Comparison of ENCODE assay signal across 8 mouse cellular contexts in the genomic region with DNA sequence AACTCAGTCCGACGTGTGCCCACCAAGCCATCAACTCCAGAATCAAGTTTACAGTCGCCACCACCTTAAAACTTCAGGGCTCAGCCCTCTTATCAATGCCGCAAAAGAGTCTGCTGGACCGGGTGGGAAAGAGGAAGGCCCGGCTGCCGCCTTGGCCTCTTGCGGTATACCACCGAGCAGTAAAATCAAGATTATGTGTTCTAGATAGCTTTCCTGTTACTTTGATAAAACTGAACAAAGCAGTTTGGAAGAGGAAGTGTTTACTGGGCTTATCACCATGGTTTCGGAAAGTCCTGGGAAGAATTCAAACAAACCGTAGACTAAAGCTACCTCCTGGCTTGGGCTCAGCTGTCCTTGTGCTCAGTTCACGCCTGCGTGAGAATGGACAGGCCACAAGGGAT. TPM values are rescaled to one million over a fixed set of nuclear protein-coding genes. Genes with fewer than 3 reads are reported as not detected.
DNase-seq lines count a peak whose midpoint lies in the region; ATAC-seq and TF ChIP-seq lines count a peak whose summit lies in the region.

No protein-coding gene starts in this region.

- H3K36me3 ChIP-seq in testis, adult 2 months (ENCODE audit: control insufficient read depth, insufficient read depth, low read length), result no peaks in the 10 kb centered on the region
- H3K36me3 ChIP-seq in intestine, embryonic 15.5 days, result no peaks in the 10 kb centered on the region
- no peaks in the 10 kb centered on the region for H3K36me3 ChIP-seq in midbrain, embryonic 16.5 days (ENCODE audit: control insufficient read depth, insufficient read depth, low read length)

- H3K27ac ChIP-seq in testis, adult 2 months (ENCODE audit: control insufficient read depth, insufficient read depth, low read depth, low read length), result peak overlapping the region; percentile 68
- peak overlapping the region; percentile 83 for H3K27ac ChIP-seq in intestine, embryonic 15.5 days
- H3K27ac ChIP-seq in midbrain, embryonic 16.5 days (ENCODE audit: low read length), result peak overlapping the region; percentile 67

- TF ChIP-seq POLR2A in testis, adult 2 months (IDR thresholded peaks at IDR 0.05; ENCODE audit: control insufficient read depth, low read depth, low read length), result no peak

- H3K4me2 ChIP-seq in intestine, embryonic 15.5 days (replicated peaks), result peak overlapping the region; percentile 66
- H3K4me2 ChIP-seq in midbrain, embryonic 16.5 days (ENCODE audit: low read length), result peak overlapping the region; percentile 68

- no peak for TF ChIP-seq CTCF in testis, adult 2 months (IDR thresholded peaks at IDR 0.05; ENCODE audit: control insufficient read depth, insufficient read depth, insufficient replicate concordance, low read depth, low read length)

- no peaks in the 10 kb centered on the region for H3K9me3 ChIP-seq in intestine, embryonic 15.5 days
- H3K9me3 ChIP-seq in midbrain, embryonic 16.5 days (replicated peaks; ENCODE audit: control insufficient read depth, low read length, poor library complexity, severe bottlenecking), result no peaks in the 10 kb centered on the region

- H3K4me1 ChIP-seq in testis, adult 2 months (ENCODE audit: control insufficient read depth, insufficient read depth, low read length), result peaks cover 6% of the 10 kb centered on the region
- H3K4me1 ChIP-seq in intestine, embryonic 15.5 days (replicated peaks), result peaks cover 19% of the 10 kb centered on the region
- H3K4me1 ChIP-seq in midbrain, embryonic 16.5 days (ENCODE audit: control insufficient read depth, insufficient read depth, low read length), result peaks cover 24% of the 10 kb centered on the region

- ATAC-seq in intestine, embryonic 15.5 days, result no peak
- ATAC-seq in midbrain, embryonic 16.5 days, result no peak

- 1% methylated on average over 13 of the region's 13 CpGs for WGBS in intestine, embryonic 15.5 days
- 1% methylated on average over 13 of the region's 13 CpGs for WGBS in midbrain, embryonic 16.5 days

- peak; percentile 49 for DNase-seq in adrenal gland, postnatal 14 days
- no peak for DNase-seq in adrenal gland, adult 2 months
- DNase-seq in testis, postnatal 10 days (ENCODE audit: low spot score), result no peak
- DNase-seq in layer of hippocampus, postnatal 14 days (ENCODE audit: low spot score in 2 of 2), result no peak
- no peak for DNase-seq in gastrocnemius, adult 8-10 months (ENCODE audit: low spot score in 2 of 2)

- H3K9ac ChIP-seq in intestine, embryonic 15.5 days, result peak overlapping the region; percentile 63
- H3K9ac ChIP-seq in midbrain, embryonic 16.5 days (ENCODE audit: low read depth, low read length), result peak overlapping the region; percentile 60

- peak overlapping the region; percentile 96 for H3K4me3 ChIP-seq in testis, adult 2 months (ENCODE audit: control insufficient read depth, low read depth, low read length)
- peak overlapping the region; percentile 57 for H3K4me3 ChIP-seq in intestine, embryonic 15.5 days (replicated peaks)
- peak overlapping the region; percentile 59 for H3K4me3 ChIP-seq in midbrain, embryonic 16.5 days (ENCODE audit: low read depth, low read length)

- H3K27me3 ChIP-seq in testis, adult 2 months (ENCODE audit: control insufficient read depth, insufficient read depth, low read length), result no peaks in the 10 kb centered on the region
- H3K27me3 ChIP-seq in intestine, embryonic 15.5 days (replicated peaks), result no peaks in the 10 kb centered on the region
- H3K27me3 ChIP-seq in midbrain, embryonic 16.5 days (ENCODE audit: control insufficient read depth, insufficient read depth, low read depth, low read length), result no peaks in the 10 kb centered on the region

RNA-seq across cellular contexts. Expression of a gene that starts 0.8 kb away (rescaled TPM):
- 12.0 and 13.6 TPM in 2 replicates for total RNA-seq in adrenal gland, postnatal 14 days (2021)
- 10 to 100 TPM in 1 of 2 experiments, 1 to 10 TPM in 1; 8.9 to 12.0 TPM for total RNA-seq in adrenal gland, adult 2 months (2021)
- polyA plus RNA-seq in adrenal gland, adult 2 months (2012; rRNA removed), result 13.1 and 21.3 TPM in 2 replicates
- polyA plus RNA-seq in testis, adult 2 months (2012; rRNA removed), result 36.2 and 41.6 TPM in 2 replicates
- polyA plus RNA-seq in intestine, embryonic 15.5 days (2015; fragmentation: Nextera tagmentation; extraction: Ambion mirVana), result 15.8 and 16.5 TPM in 2 replicates
- 44.5 and 48.7 TPM in 2 replicates for polyA plus RNA-seq in midbrain, embryonic 16.5 days (2015; fragmentation: Nextera tagmentation; extraction: Ambion mirVana)
- 10 to 100 TPM; 12.1 to 12.7 TPM for total RNA-seq in layer of hippocampus, postnatal 14 days (2021)
- 1 to 10 TPM; 2.2 to 2.7 (median 2.5) TPM for total RNA-seq in gastrocnemius, adult 8-10 months (2022)

RNA-seq across cellular contexts. Expression of a gene that starts 5.4 kb away (rescaled TPM):
- 15.0 and 18.2 TPM in 2 replicates for total RNA-seq in adrenal gland, postnatal 14 days (2021)
- total RNA-seq in adrenal gland, adult 2 months (2021), result 10 to 100 TPM; 13.0 to 16.3 TPM
- polyA plus RNA-seq in adrenal gland, adult 2 months (2012; rRNA removed), result 2.9 and 3.1 TPM in 2 replicates
- 6.3 and 6.8 TPM in 2 replicates for polyA plus RNA-seq in testis, adult 2 months (2012; rRNA removed)
- 34.8 and 35.9 TPM in 2 replicates for polyA plus RNA-seq in intestine, embryonic 15.5 days (2015; fragmentation: Nextera tagmentation; extraction: Ambion mirVana)
- polyA plus RNA-seq in midbrain, embryonic 16.5 days (2015; fragmentation: Nextera tagmentation; extraction: Ambion mirVana), result 31.7 and 33.2 TPM in 2 replicates
- total RNA-seq in layer of hippocampus, postnatal 14 days (2021), result 10 to 100 TPM; 11.9 to 14.8 TPM
- 1 to 10 TPM; 3.7 to 6.7 (median 4.0) TPM for total RNA-seq in gastrocnemius, adult 8-10 months (2022)

RNA-seq across cellular contexts. Expression of a gene that starts 31.8 kb away (rescaled TPM):
- 153 and 188 TPM in 2 replicates for total RNA-seq in adrenal gland, postnatal 14 days (2021)
- 100 to 1,000 TPM; 139 to 220 TPM for total RNA-seq in adrenal gland, adult 2 months (2021)
- polyA plus RNA-seq in adrenal gland, adult 2 months (2012; rRNA removed), result 280 and 300 TPM in 2 replicates
- 12.6 and 13.1 TPM in 2 replicates for polyA plus RNA-seq in testis, adult 2 months (2012; rRNA removed)
- polyA plus RNA-seq in intestine, embryonic 15.5 days (2015; fragmentation: Nextera tagmentation; extraction: Ambion mirVana), result 102 and 112 TPM in 2 replicates
- polyA plus RNA-seq in midbrain, embryonic 16.5 days (2015; fragmentation: Nextera tagmentation; extraction: Ambion mirVana), result 23.9 and 27.2 TPM in 2 replicates
- 10 to 100 TPM; 18.7 to 21.3 TPM for total RNA-seq in layer of hippocampus, postnatal 14 days (2021)
- 10 to 100 TPM; 21.2 to 29.7 (median 26.3) TPM for total RNA-seq in gastrocnemius, adult 8-10 months (2022)
